Mouse (Mus musculus): Measurements from ENCODE around the gene Stk4.

GRCm38 (mm10) chr2:164154007-164154406 lies 83.9 kb downstream of the Stk4 start:
- TF ChIP-seq POLR2A (IDR thresholded peaks at IDR 0.05; ENCODE audit: extremely low read depth, insufficient read depth, low read length), result no peak
- TF ChIP-seq CTCF (IDR thresholded peaks at IDR 0.05; ENCODE audit: extremely low read depth, insufficient read depth, low read length), result no peak

All from cortical plate, adult 2 months (tissue).